Mouse (Mus musculus) olfactory bulb, adult 2 months (tissue): ENCODE measurements around the gene Traf7. TPM values are rescaled to one million over a fixed set of nuclear protein-coding genes. Genes with fewer than 3 reads are reported as not detected.

ENCODE experiments used
- H3K27ac ChIP-seq: fragments of 200-500 bp; 2 replicates; pipeline ENCODE4 v1.5.1; 2012; ENCODE audit warnings: low read depth, low read length; ENCODE audit not compliant: insufficient read depth
- H3K4me1 ChIP-seq: fragments of 200-500 bp; 2 replicates; pipeline ENCODE4 v1.6.1; 2012; ENCODE audit warnings: low read length; ENCODE audit not compliant: control insufficient read depth, insufficient read depth
- H3K4me3 ChIP-seq: fragments of 200-500 bp; 2 replicates; pipeline ENCODE4 v1.5.1; 2012; ENCODE audit warnings: mild to moderate bottlenecking, low read depth, low read length, moderate library complexity; ENCODE audit not compliant: insufficient read depth
- CTCF ChIP-seq: fragments of 200-500 bp; IDR thresholded peaks from 2 replicates; pipeline ENCODE4 v1.5.1; 2012; ENCODE audit warnings: low read depth, mild to moderate bottlenecking, low read length, moderate library complexity; ENCODE audit not compliant: insufficient read depth
- POLR2A ChIP-seq: fragments of 200-500 bp; IDR thresholded peaks from 2 replicates; pipeline ENCODE4 v1.6.1; 2012; ENCODE audit warnings: mild to moderate bottlenecking, low read depth, low read length, moderate library complexity; ENCODE audit not compliant: insufficient read depth
- WGBS: fragments of 180-500 bp; shearing (Covaris S2); methylation state at CpG from one replicate; pipeline ENCODE4 v1.1.7; 2018; 5-methylcytosine and 5-hydroxymethylcytosine counted together
- polyA plus RNA-seq: library from polyadenylated mRNA; stranded (reverse); fragments of >200 nt; gene quantifications from 2 replicates; pipeline ENCODE4 v1.2.4, GENCODE M21; 2012; ENCODE audit warnings: low replicate concordance; ENCODE audit not compliant: missing spikeins, insufficient read depth, insufficient read length

Traf7 gene
- polyA plus RNA-seq, 1 experiment: not detected

- WGBS: under 1% methylated on average over 69 of the region's 75 CpGs
- Histone ChIP-seq H3K4me3 (peak within 1 kb of the TSS; percentile 76), H3K4me1 (peaks cover 35% of the 10 kb centered on the region), H3K27ac (peak within 1 kb of the TSS; percentile 81)
- TF ChIP-seq CTCF (no peak), POLR2A (peak; percentile 74)
Measured at GRCm38 (mm10) chr17:24469910-24470602, 57.7 kb downstream of the Traf7 start, which contains the start of the genes E4f1 and Pgp. Gene E4f1, minus strand, starts transcription at chr17:24470313. Gene Pgp, plus strand, starts transcription at chr17:24470392.

GRCm38 (mm10) chr17:24469336-24469909 lies 58.3 kb downstream of the Traf7 start:
- WGBS: 19% methylated on average over 7 of the region's 7 CpGs

GRCm38 (mm10) chr17:24468636-24469246 lies 59.0 kb downstream of the Traf7 start:
- TF ChIP-seq POLR2A: no peak
- TF ChIP-seq CTCF: no peak
- Histone ChIP-seq H3K4me3 (no peak overlapping the region), H3K27ac (no peak overlapping the region), H3K4me1 (peaks cover 23% of the 10 kb centered on the region)
- WGBS: 93% methylated on average over 5 of the region's 5 CpGs

More at GRCm38 (mm10) chr17:24469336-24469909, 58.3 kb downstream of the Traf7 start:
- Histone ChIP-seq H3K4me3 (peak overlapping the region; percentile 76), H3K27ac (peak overlapping the region; percentile 81), H3K4me1 (peaks cover 29% of the 10 kb centered on the region)
- TF ChIP-seq CTCF: no peak
- no peak for TF ChIP-seq POLR2A

DNA sequence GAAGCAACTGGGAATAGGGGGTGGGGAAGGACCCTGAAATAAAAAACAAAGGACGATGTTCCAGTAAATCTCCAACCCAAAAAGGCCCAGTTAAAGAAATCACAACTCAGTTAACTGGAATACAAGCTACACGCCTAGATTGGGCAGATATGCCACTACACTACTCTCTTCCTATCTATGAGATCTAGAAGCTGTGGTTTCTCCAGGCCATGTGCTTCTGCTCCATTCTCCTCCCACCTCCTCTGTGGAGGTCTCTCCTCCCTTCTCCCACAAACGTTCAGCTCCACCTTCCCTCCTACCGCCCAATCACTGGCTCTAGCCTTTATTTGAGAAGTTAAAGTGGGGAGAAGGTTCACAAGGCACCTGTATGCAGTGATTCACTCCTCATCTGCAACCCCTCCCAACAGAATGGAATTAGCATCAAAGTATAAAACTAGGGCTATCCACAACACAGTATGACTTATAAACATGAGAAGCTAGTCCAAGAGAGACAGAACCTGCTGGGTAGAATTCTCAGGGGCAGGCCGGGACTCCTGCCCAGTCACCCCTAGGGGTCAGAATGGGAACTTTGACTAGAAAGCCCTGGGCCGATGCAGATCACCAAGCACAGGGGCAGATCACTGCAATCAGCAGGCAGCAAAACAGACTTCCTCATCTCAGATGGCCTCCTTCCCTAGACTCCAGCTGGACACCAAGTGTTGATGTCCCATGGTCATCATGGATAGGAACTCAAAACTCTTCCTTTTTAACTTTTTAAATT lies 64.2 kb downstream of the Traf7 start:
- TF ChIP-seq CTCF: no peak
- 48% methylated on average over 6 of the region's 6 CpGs for WGBS
- Histone ChIP-seq H3K4me3 (no peak overlapping the region), H3K4me1 (peaks cover 2% of the 10 kb centered on the region; the same call in 1 of the 2 replicates), H3K27ac (no peak overlapping the region)

DNA sequence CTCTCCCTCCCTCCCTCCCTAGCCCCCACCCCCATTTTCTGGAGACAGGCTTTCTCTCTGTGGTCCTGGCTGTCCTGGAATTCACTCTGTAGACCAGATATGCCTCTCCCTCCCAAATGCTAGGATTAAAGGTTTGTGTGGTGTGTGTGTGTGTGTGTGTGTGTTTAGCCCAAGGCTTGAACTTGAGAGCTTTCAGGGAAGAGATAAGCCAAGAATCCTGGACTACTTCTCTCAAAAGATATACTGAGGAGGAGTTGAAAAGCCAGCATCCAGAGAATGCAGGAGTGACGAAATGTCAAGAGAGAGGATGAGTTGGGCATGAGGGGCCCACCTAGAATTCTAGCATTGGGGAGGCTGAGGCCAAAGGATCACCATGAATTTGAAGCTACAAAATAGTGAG lies 64.8 kb downstream of the Traf7 start:
- H3K4me3 ChIP-seq: no peak overlapping the region
- WGBS: 100% methylated on average over 1 of the region's 1 CpGs
- H3K27ac ChIP-seq: no peak overlapping the region
- H3K4me1 ChIP-seq: peaks cover 2% of the 10 kb centered on the region; the same call in 1 of the 2 replicates
- TF ChIP-seq POLR2A: no peak
- no peak for TF ChIP-seq CTCF

DNA sequence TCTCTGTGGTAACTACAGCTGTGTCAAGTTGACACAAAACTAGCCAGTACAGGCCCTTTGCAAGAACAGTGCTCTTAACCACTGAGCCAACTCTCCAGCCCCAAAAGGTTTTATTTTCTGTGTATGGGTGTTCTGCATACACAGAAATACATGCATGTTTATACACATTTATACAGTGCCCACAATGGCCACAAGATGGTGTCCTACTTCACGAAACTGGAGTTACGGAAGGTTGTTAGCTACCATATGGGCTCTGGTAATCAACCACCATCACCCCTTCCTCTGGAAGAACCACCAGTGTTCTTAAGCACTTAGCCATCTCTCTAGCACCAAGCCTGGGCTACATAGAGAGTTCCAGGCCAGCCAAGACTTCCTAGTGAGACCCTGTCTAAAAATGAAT lies 66.2 kb downstream of the Traf7 start:
- no peak for TF ChIP-seq POLR2A
- no peak for TF ChIP-seq CTCF
- H3K4me3 ChIP-seq: no peak overlapping the region
- no peak overlapping the region for H3K27ac ChIP-seq
- WGBS: 76% methylated on average over 2 of the region's 2 CpGs
- peaks cover 2% of the 10 kb centered on the region; the same call in 1 of the 2 replicates for H3K4me1 ChIP-seq

Other genes starting within 250 kb of the Traf7 start
- gene Abca17, start 176.9 kb downstream of the Traf7 start, polyA plus RNA-seq: not detected in 2 replicates
- gene Abca3, start 176.0 kb downstream of the Traf7 start, polyA plus RNA-seq: 91.3 TPM in 1 of 2 replicates, not detected in the other
- not detected in 2 replicates for gene Rnps1, start 113.4 kb downstream of the Traf7 start, polyA plus RNA-seq
- not detected in 2 replicates for gene Eci1, start 101.3 kb downstream of the Traf7 start, polyA plus RNA-seq
- not detected in 2 replicates for gene Dnase1l2, start 84.8 kb downstream of the Traf7 start, polyA plus RNA-seq
- not detected in 2 replicates for gene E4f1, start 57.6 kb downstream of the Traf7 start, polyA plus RNA-seq
- gene Pgp, start 57.5 kb downstream of the Traf7 start, polyA plus RNA-seq: not detected in 2 replicates
- not detected in 2 replicates for gene Bricd5, start 54.1 kb downstream of the Traf7 start, polyA plus RNA-seq
- not detected in 2 replicates for gene Mlst8, start 48.9 kb downstream of the Traf7 start, polyA plus RNA-seq
- gene Caskin1, start 39.3 kb downstream of the Traf7 start, polyA plus RNA-seq: not detected in 2 replicates
- gene Rab26, start 6.3 kb upstream of the Traf7 start, polyA plus RNA-seq: not detected in 2 replicates
- not detected in 2 replicates for gene Pkd1, start 21.9 kb upstream of the Traf7 start, polyA plus RNA-seq
- gene Tsc2, start 104.7 kb upstream of the Traf7 start, polyA plus RNA-seq: 286 TPM in 1 of 2 replicates, not detected in the other
- not detected in 2 replicates for gene Nthl1, start 104.7 kb upstream of the Traf7 start, polyA plus RNA-seq
- not detected in 2 replicates for gene Slc9a3r2, start 122.4 kb upstream of the Traf7 start, polyA plus RNA-seq
- not detected in 2 replicates for gene Npw, start 130.5 kb upstream of the Traf7 start, polyA plus RNA-seq
- not detected in 2 replicates for gene Zfp598, start 141.7 kb upstream of the Traf7 start, polyA plus RNA-seq
- gene Syngr3, start 162.0 kb upstream of the Traf7 start, polyA plus RNA-seq: not detected in 2 replicates
- gene Gfer, start 168.2 kb upstream of the Traf7 start, polyA plus RNA-seq: not detected in 2 replicates
- not detected in 2 replicates for gene Noxo1, start 168.3 kb upstream of the Traf7 start, polyA plus RNA-seq
- gene Tbl3, start 179.7 kb upstream of the Traf7 start, polyA plus RNA-seq: not detected in 2 replicates
- gene Rnf151, start 190.1 kb upstream of the Traf7 start, polyA plus RNA-seq: not detected in 2 replicates
- gene Rps2, start 190.2 kb upstream of the Traf7 start, polyA plus RNA-seq: not detected in 2 replicates
- gene Ndufb10, start 196.5 kb upstream of the Traf7 start, polyA plus RNA-seq: not detected in 2 replicates
- not detected in 2 replicates for gene Rpl3l, start 199.9 kb upstream of the Traf7 start, polyA plus RNA-seq
- not detected in 2 replicates for gene Msrb1, start 208.7 kb upstream of the Traf7 start, polyA plus RNA-seq
- gene Hs3st6, start 225.1 kb upstream of the Traf7 start, polyA plus RNA-seq: not detected in 2 replicates